Mouse (Mus musculus) neural tube, embryonic 11.5 days (tissue): ENCODE results near the gene 1700001P01Rik. TPM values are rescaled to one million over a fixed set of nuclear protein-coding genes. Genes with fewer than 3 reads are reported as not detected.

ENCODE experiments used
- ATAC-seq: fragments of 200-750 bp; cut with Nextera tagmentation; 2 replicates; pipeline ENCODE4 v1.8.0; 2017; ENCODE audit warnings: moderate number of reproducible peaks, mild to moderate bottlenecking, moderate TSS enrichment, moderate library complexity; ENCODE audit not compliant: insufficient read depth, low FRiP score, low TSS enrichment
- DNase-seq: peaks from one replicate; pipeline ENCODE4 v3.0.0-alpha.2; 2015; ENCODE audit warnings: low spot score
- H3K27ac ChIP-seq: fragments of 300-500 bp; sonication (generic); 2 replicates; pipeline ENCODE4 v1.5.1; 2014; ENCODE audit warnings: low read depth, mild to moderate bottlenecking, low read length
- H3K27me3 ChIP-seq: fragments of 300-500 bp; sonication (generic); 2 replicates; pipeline ENCODE4 v1.6.1; 2014; ENCODE audit warnings: mild to moderate bottlenecking, low read length, mixed read lengths; ENCODE audit not compliant: control insufficient read depth, insufficient read depth
- H3K36me3 ChIP-seq: fragments of 300-500 bp; sonication (generic); 2 replicates; pipeline ENCODE4 v1.6.1; 2014; ENCODE audit warnings: mild to moderate bottlenecking, low read length, moderate library complexity, mixed read lengths; ENCODE audit not compliant: control insufficient read depth, insufficient read depth
- H3K4me1 ChIP-seq: fragments of 300-500 bp; sonication (generic); 2 replicates; pipeline ENCODE4 v1.6.1; 2014; ENCODE audit warnings: low read length, mixed read lengths; ENCODE audit not compliant: control insufficient read depth, insufficient read depth
- H3K4me2 ChIP-seq: fragments of 300-500 bp; sonication (generic); 2 replicates; pipeline ENCODE4 v1.6.1; 2014; ENCODE audit warnings: low read depth, mild to moderate bottlenecking, moderate library complexity
- H3K4me3 ChIP-seq: fragments of 300-500 bp; sonication (generic); 2 replicates; pipeline ENCODE4 v1.5.1; 2014; ENCODE audit warnings: low read depth, low read length
- H3K9ac ChIP-seq: fragments of 300-500 bp; sonication (generic); 2 replicates; pipeline ENCODE4 v1.6.1; 2014; ENCODE audit warnings: mild to moderate bottlenecking, low read length
- H3K9me3 ChIP-seq: fragments of 300-500 bp; sonication (generic); 2 replicates; pipeline ENCODE4 v1.6.1; 2016; ENCODE audit warnings: low read length; ENCODE audit not compliant: control insufficient read depth
- WGBS: fragments of 180-500 bp; shearing (Covaris S2); extraction: QIAGEN DNeasy Blood & Tissue Kit; methylation state at CpG from one replicate; pipeline ENCODE4 v1.1.7; 2014; 5-methylcytosine and 5-hydroxymethylcytosine counted together
- microRNA-seq: library from miRNA; unstranded; fragments of <30 nt; microRNA quantifications from one replicate; pipeline ENCODE4, GENCODE M21; 2016
- polyA plus RNA-seq: library from polyadenylated mRNA; unstranded; fragments of >200 nt; fragmentation: Nextera tagmentation; extraction: Ambion mirVana; gene quantifications from 2 replicates; pipeline ENCODE4 v1.2.1, GENCODE M21; 2014

1700001P01Rik gene
- polyA plus RNA-seq, 1 experiment from 2014 or later: not detected

DNA sequence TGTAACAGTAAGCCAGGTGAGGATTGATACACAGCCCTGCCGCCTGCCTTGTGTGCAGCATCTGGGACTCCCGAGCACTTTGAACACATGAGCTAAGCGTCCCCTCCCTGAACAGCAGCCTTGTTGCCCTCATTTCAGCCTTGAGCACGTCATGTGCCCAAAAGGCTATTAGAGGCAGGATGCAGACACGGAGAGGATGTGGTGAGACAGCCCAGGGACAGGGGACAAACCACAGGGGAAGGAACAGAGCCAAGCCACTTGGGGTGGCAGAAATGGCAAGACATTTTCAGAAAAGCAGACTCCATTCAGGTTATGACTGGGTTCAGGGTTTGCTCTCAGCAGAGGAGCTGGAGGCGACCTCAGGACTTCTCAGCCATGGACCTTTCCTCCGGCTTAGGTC, 47.4 kb downstream of the 1700001P01Rik start:
- ATAC-seq (no peak), DNase-seq (no peak)
- Histone ChIP-seq H3K9ac (no peak overlapping the region), H3K4me3 (no peak overlapping the region), H3K36me3 (peaks cover 12% of the 10 kb centered on the region), H3K4me1 (no peaks in the 10 kb centered on the region; the same call in 1 of the 2 replicates), H3K9me3 (no peaks in the 10 kb centered on the region), H3K27me3 (no peaks in the 10 kb centered on the region), H3K27ac (no peak overlapping the region), H3K4me2 (no peak overlapping the region)
- 84% methylated on average over 7 of the region's 7 CpGs for WGBS

DNA sequence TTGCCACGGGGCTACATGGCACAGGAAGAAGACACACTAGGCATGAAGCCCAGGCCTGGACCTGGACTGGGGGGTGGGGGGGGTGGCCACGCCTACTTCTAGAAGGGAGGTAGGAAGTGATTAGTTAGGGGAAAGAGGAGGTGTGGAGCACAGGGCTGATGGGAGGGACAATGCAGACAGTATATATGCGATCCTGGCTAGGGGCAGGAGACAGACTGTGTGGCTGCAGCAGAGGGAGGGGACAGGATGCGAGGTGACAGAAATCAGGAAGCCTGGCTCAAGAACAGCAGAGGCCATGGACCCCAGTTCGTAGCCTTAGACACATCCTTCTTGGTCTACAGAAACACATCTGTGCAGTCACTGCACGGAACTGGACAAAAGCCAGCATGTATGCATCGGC, 52.0 kb downstream of the 1700001P01Rik start:
- H3K4me3 ChIP-seq: no peak overlapping the region
- H3K27ac ChIP-seq: no peak overlapping the region
- H3K27me3 ChIP-seq: no peaks in the 10 kb centered on the region
- H3K9me3 ChIP-seq: no peaks in the 10 kb centered on the region; the same call in 1 of the 2 replicates
- H3K36me3 ChIP-seq: peaks cover 29% of the 10 kb centered on the region
- DNase-seq: no peak
- no peak overlapping the region for H3K9ac ChIP-seq
- ATAC-seq: no peak
- no peak overlapping the region for H3K4me2 ChIP-seq
- H3K4me1 ChIP-seq: no peaks in the 10 kb centered on the region; the same call in 1 of the 2 replicates
- WGBS: 81% methylated on average over 7 of the region's 7 CpGs

Small RNAs within 50 kb of the gene (microRNA-seq; reads per million reads assigned to microRNA genes)
- gene Mir8102: not detected

Other genes starting within 250 kb of the 1700001P01Rik start
- gene Srcin1, start 199.7 kb downstream of the 1700001P01Rik start, polyA plus RNA-seq: 2.5 and 2.6 TPM in 2 replicates
- 9.7 and 11.0 TPM in 2 replicates for gene Epop, start 146.2 kb downstream of the 1700001P01Rik start, polyA plus RNA-seq
- 3.9 and 4.5 TPM in 2 replicates for gene Mllt6, start 112.5 kb downstream of the 1700001P01Rik start, polyA plus RNA-seq
- 20.2 and 21.1 TPM in 2 replicates for gene Cisd3, start 90.1 kb downstream of the 1700001P01Rik start, polyA plus RNA-seq
- gene Pcgf2, start 75.4 kb downstream of the 1700001P01Rik start, polyA plus RNA-seq: 17.5 and 17.8 TPM in 2 replicates
- 545 and 553 TPM in 2 replicates for gene Psmb3, start 72.5 kb downstream of the 1700001P01Rik start, polyA plus RNA-seq
- gene Pip4k2b, start 31.2 kb downstream of the 1700001P01Rik start, polyA plus RNA-seq: 2.0 and 2.8 TPM in 2 replicates
- gene Cwc25, start 9.4 kb downstream of the 1700001P01Rik start, polyA plus RNA-seq: 13.3 and 13.7 TPM in 2 replicates
- 453 and 457 TPM in 2 replicates for gene Rpl23, start 6.5 kb upstream of the 1700001P01Rik start, polyA plus RNA-seq
- gene Lasp1, start 23.1 kb upstream of the 1700001P01Rik start, polyA plus RNA-seq: 68.8 and 73.1 TPM in 2 replicates
- 14.1 and 15.0 TPM in 2 replicates for gene B230217C12Rik, start 64.9 kb upstream of the 1700001P01Rik start, polyA plus RNA-seq
- gene Fbxo47, start 108.2 kb upstream of the 1700001P01Rik start, polyA plus RNA-seq: 0.53 and 0.65 TPM in 2 replicates
- 0.24 TPM in 1 of 2 replicates, not detected in the other for gene Plxdc1, start 210.5 kb upstream of the 1700001P01Rik start, polyA plus RNA-seq
- 10.6 and 14.1 TPM in 2 replicates for gene Arl5c, start 220.3 kb upstream of the 1700001P01Rik start, polyA plus RNA-seq
- gene Cacnb1, start 247.1 kb upstream of the 1700001P01Rik start, polyA plus RNA-seq: 15.2 and 15.8 TPM in 2 replicates